Mouse (Mus musculus) adrenal gland (tissue): ENCODE data around the gene Fance.

Source experiments
- intact Hi-C: fragments of 180-260 bp; cut with DNase I; formaldehyde crosslinking; loops from one replicate; pipeline ENCODE4 v1.15.1; 2025

Gene Fance

GRCm38 (mm10) chr17:28374494-28374893 lies 61.2 kb downstream of the Fance start:
- intact Hi-C loops, result no loop called here

- intact Hi-C loops, result no loop called here
These were observed 62.3 kb downstream of the Fance start for GRCm38 (mm10) chr17:28375592-28376061.
